Mouse (Mus musculus) cortical plate, adult 2 months (tissue): ENCODE measurements around the gene Aip.

Experiments
- CTCF ChIP-seq: fragments of 200-500 bp; IDR thresholded peaks from 2 replicates; pipeline ENCODE4 v1.5.1; 2011; ENCODE audit warnings: mild to moderate bottlenecking, control low read depth, low read length; ENCODE audit not compliant: insufficient read depth; ENCODE audit errors: extremely low read depth
- POLR2A ChIP-seq: fragments of 200-500 bp; IDR thresholded peaks from 2 replicates; pipeline ENCODE4 v1.6.1; 2011; ENCODE audit warnings: mild to moderate bottlenecking, low read length, control low read depth; ENCODE audit not compliant: insufficient read depth; ENCODE audit errors: extremely low read depth

DNA sequence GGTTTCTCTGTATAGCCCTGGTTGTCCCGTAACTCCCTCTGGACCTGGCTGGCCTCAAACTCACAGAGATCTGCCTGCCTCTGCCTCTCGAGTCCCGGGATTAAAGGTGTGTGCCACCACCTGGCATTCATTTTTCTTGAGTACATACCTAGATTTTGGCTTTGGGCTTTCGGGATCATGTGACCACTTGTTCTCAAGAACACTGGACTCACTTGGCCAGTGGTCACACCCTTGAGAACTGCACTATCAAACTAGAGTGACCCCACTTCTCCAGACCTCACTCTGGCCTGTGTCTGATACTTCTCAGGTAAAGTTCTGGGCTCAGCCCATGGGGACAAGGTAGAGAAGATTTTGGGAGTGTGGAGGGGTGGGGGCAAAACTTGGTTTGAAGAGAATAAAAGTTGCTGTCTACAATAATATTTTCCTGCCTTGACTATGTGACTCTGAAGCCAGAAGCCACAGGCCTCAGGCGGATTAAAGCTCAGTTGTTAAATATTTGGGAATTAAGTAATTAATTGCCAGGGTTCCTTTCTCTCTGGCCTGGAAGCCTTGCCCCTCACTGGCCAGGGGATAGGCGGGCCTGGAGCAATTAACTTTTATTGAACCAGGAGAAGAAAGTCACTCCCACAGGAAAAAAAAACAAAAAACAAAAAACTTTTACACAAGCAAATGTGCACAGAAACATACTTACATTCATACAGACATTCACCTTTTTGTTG lies 52.8 kb downstream of the Aip start:
- TF ChIP-seq CTCF (no peak), POLR2A (no peak)
